Mouse (Mus musculus) CH12F3 (cell line): ENCODE results near the gene Ube2e2.

ENCODE experiments used
- in situ Hi-C: fragments of 300-500 bp; cut with MboI; formaldehyde crosslinking; loops from 2 replicates; pipeline ENCODE4 v1.14.3; 2020; ENCODE audit warnings: low sequenced_read_pairs

Gene Ube2e2

GRCm38 (mm10) chr14:18893947-18894445 is at the start of gene Ube2e2:
TSS of gene Ube2e2 (minus strand) at chr14:18894267.
- in situ Hi-C loops = no loop called here

- in situ Hi-C loops = no loop called here
Observed at GRCm38 (mm10) chr14:18940068-18940467, 46.0 kb upstream of the Ube2e2 start.

DNA sequence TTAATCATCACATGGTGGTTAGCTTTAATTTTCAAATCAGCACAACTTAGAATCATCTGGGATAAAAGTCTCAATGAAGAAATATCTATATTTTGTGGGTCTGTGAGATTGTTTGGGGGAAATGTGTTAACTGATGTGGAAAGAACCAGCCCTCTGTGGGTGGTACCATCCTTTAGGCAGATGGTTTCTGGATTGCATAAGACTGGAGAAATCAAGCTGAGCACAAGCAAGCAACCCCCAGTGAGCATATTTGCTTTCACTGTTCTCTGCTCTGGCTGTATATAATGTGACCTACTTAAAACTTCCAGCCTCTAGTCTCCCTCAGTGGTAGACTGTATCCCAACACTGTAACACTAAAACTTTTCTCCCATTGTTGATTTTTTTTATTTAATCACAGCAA is 9.5 kb upstream of the Ube2e2 start:
- in situ Hi-C loops = no loop called here

- in situ Hi-C loops = no loop called here
Observed at GRCm38 (mm10) chr14:18893121-18893946, 733 bp downstream of the Ube2e2 start.

- in situ Hi-C loops = no loop called here
Observed at GRCm38 (mm10) chr14:18889571-18889970, 4.5 kb downstream of the Ube2e2 start.

- in situ Hi-C loops = no loop called here
Observed at GRCm38 (mm10) chr14:18882493-18882892, 11.6 kb downstream of the Ube2e2 start.

GRCm38 (mm10) chr14:18870716-18871115 is 23.4 kb downstream of the Ube2e2 start:
- in situ Hi-C loops = no loop called here

DNA sequence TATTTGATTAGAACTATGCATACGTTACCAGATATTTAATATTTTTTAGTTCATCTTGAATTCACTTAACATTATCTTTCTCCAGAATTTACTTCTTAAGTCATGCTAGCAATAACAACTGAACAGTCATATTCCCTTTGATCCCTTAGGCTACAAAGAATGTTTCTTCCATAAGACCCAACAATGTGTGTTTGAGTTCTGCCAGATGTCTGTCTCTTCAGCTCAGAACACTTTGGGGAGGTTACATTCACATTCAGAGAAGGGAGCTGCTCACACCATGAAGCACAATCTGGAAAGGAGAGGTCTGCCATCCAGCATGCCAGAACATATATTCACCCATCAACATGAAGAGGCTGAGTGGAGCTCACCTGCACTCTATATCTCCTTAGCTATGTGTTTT is 65.4 kb downstream of the Ube2e2 start:
- in situ Hi-C loops = no loop called here

- in situ Hi-C loops = no loop called here
Observed at GRCm38 (mm10) chr14:18826753-18827152, 67.3 kb downstream of the Ube2e2 start.

DNA sequence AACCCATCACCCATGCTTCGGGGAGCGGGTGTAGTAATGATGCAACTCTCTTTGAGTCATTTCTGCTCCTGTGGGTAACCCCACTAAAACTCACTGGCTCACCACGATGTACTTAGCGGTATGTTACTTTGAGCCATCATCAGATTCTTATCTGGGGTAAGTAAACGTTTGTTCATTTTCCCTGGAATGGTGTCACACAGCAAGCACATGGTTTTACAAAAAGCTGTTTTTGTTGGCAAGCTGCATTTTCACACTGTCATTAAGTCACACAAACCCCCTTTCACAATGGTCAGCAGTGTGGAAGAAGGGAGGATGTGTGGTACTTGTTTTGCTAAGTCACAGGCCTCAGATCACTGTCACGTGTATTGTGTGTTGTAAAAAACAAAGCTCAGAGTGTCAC is 73.4 kb downstream of the Ube2e2 start:
- in situ Hi-C loops = no loop called here

- in situ Hi-C loops = no loop called here
Observed at GRCm38 (mm10) chr14:18796857-18797256, 97.2 kb downstream of the Ube2e2 start.

GRCm38 (mm10) chr14:18795787-18796186 is 98.3 kb downstream of the Ube2e2 start:
- in situ Hi-C loops = no loop called here

DNA sequence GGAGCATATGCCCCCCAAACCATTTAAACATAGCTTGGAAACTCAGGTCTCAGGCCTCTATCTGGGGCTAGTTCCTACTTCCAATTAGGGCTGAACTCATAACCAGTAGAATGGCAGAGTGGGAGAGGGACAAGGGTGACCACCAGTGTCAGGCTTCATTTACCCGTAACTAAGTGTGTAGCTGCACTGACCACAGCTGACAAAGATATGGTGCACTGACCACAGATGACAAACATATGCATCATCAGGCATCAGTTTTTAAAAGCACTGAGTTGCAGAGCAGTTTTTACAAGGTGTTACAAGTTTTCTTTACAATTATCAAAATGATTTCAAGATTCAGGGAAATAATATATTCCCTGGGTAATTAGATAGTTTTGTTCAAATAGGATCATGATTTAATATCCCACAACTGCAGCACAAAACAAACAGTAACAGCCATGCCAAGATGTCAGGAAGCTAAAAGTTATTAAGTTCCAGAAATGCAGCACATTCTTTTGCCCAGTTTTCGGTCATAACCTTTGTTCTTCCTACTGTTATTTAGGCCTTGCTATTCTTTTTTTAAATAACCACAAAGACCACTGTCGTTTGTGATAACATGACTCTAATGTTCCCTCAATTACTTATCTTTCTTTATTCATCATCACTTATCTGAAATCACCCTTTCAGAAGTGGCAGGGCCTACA is 114.9 kb downstream of the Ube2e2 start:
- in situ Hi-C loops = no loop called here

DNA sequence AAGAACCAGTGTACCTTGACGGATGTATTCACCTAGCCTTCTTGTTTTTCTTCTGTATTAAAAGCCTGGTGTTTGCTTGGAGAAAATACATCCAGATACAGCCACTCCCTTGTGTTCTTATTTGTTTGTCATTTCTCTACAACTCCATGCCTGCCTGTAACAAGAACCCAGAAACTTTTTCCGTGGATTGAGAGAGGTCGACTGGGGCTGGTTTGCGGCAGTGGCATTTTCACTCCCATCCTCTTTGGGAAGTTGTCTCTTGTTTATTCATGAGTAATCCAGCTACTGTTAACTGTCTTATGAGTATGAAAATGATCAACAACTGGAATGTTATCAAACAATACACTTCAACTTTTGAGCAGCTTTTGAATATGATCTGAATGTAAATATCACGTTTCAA is 115.8 kb downstream of the Ube2e2 start:
- in situ Hi-C loops = no loop called here

GRCm38 (mm10) chr14:18776132-18776531 is 117.9 kb downstream of the Ube2e2 start:
- in situ Hi-C loops = no loop called here

- in situ Hi-C loops = no loop called here
Observed at GRCm38 (mm10) chr14:18773724-18774123, 120.3 kb downstream of the Ube2e2 start.

DNA sequence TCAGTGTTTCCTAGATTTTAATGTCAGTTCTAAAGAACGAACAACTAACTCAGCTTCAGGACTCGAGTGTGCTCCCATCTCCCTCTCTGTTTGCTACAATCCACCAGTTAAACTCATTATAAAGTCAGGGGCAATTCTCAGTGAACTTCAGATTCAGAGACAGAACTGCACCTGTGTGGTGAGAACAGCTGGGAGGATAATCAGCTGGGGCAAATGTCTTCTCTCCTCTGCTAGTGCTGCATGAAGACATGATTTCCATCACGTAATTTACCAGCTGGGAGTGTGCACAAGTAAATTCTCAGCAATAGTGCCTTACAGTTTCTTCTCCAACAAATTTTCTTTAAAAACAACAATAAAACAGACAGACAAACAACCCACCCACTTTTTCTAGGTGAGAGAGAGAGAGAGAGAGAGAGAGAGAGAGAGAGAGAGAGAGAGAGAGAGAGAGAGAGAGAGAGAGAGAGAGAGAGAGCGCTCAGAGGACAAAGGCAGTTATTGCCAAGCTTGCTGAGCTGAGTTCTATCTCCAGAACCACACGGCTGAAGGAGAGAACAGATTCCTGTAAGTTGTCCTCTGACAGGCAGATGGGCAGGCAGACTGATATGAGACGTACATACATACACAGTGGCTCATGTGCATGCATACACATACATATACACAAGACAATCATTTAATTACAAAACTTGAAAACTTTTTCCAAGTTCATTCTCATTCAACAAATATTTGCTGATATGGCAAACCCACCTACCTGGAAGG is 134.3 kb downstream of the Ube2e2 start:
- in situ Hi-C loops = no loop called here

DNA sequence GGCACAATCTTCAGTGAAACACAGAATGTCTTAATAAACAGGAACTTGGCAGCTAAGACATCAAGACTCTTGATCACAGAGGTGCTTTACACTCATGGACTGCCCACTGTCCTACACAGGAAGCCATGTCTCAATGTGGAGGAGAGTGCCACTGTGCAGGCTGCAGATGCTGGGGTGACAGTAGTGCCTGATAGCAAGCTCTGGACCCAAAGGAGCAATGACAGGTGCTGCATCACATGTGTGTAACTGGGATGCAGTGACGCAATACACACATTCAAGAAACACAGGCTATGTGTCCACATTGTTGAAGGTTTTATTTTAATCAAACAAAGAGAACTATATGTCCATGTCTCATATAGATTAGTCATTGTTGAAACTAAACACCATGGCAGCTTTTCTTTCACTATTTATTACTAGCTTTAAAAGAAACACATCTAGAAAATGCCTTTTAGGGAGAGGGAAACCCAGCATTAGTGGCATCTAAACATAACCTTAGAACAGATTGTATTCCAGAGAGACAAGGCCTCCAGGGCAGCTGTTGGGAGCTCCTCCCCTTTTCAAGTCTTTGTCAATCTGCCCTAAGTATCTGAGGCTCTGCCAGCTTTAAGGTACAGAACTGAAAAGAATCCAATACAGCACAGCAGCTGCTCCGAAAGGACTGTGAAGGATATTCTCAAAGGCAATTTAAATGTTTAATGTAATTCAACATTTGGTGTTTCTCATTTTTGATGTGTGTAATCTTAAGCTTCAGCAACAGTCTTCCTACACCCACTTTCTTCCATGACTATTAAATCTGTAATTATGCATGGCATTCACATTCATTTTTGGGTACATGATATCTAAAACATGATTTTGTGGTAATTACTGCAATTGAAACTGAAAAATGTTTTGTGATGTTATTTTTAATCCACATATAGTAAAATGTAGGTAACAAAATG is 135.2 kb downstream of the Ube2e2 start:
- in situ Hi-C loops = no loop called here

DNA sequence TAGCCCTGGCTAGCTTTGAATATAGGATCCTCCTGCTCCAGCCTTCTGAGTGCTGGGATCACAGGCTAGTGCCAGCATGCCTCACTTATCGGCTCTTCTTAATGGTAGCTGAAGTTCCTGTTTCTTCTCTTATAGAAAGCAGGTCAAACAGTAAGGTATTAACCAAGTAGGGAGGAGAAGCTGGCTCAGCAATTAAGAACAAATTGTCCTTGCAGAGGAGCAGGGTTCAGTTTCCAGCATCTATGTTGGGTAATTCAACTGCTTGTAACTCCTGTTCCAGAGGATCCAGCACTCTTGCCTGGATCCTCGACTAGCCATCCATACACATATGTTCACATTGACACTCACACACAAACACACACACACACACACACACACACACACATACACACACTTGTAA is 136.1 kb downstream of the Ube2e2 start:
- in situ Hi-C loops = no loop called here

- in situ Hi-C loops = no loop called here
Observed at GRCm38 (mm10) chr14:18755410-18755809, 138.7 kb downstream of the Ube2e2 start.
